Mouse (Mus musculus): ENCODE results near the gene Adam15. TPM values are rescaled to one million over a fixed set of nuclear protein-coding genes. Genes with fewer than 3 reads are reported as not detected.

Gene Adam15
- polyA plus RNA-seq, 1 experiment = 49.6 TPM

DNA sequence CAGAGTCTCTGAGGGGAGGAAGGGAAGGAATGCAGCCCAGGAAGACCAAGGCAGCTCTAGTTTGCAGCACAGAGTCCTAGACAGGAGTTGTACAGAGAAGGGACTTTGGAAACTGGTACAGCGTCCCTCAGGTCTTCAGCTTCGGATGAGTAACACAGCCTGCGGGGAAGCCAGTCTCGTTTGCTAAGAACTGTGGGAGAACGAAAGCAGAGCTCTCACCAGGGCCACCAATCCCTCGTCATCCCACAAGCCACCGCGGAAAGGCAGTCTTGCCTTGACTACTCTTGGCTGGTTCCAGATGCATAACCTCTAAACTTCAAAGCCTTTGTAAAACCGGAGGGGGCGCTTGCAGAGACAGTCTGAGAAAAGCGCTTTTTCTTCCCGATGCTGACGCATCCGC lies 50.3 kb downstream of the Adam15 start:
- 1% methylated on average over 14 of the region's 14 CpGs for WGBS
- no peaks in the 10 kb centered on the region for H3K27me3 ChIP-seq (ENCODE audit: control insufficient read depth, insufficient read depth, low read length)
- no peak overlapping the region for H3K4me3 ChIP-seq (ENCODE audit: control insufficient read depth, insufficient read depth, low read length)
- DNase-seq = peak; percentile 54
- no peak overlapping the region for H3K27ac ChIP-seq (ENCODE audit: control insufficient read depth, insufficient read depth, low read length)
- no peaks in the 10 kb centered on the region for H3K36me3 ChIP-seq (ENCODE audit: control insufficient read depth, insufficient read depth, low read length)
- TF ChIP-seq CTCF (IDR thresholded peaks at IDR 0.05; ENCODE audit: borderline replicate concordance, control insufficient read depth, extremely low read depth, insufficient read depth, low read length, poor library complexity) = no peak
- no peak for TF ChIP-seq POLR2A (IDR thresholded peaks at IDR 0.05; ENCODE audit: control insufficient read depth, extremely low read depth, insufficient read depth, low read length, poor library complexity)
- H3K4me1 ChIP-seq (replicated peaks; ENCODE audit: control insufficient read depth, insufficient read depth, low read length) = peaks cover 10% of the 10 kb centered on the region

DNA sequence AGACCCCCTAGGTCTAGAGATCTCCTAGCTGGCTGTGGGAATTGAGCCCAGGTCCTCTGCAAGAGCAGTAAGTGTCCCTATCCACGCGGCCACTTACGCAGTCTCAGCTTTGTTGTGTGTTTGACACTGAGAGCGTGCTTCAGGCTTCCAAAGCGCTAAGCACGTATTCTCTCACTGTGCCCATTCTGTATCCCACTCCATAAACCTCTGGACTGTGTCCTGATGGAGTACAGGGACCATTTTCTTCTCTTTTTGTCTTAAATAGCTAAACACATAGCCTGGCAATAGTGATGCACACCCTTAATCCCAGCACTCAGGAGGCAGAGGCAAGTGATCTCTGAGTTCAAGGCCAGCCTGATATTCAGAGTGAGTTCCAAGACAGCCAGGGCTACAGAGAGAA lies 50.9 kb downstream of the Adam15 start:
- H3K4me3 ChIP-seq (ENCODE audit: control insufficient read depth, insufficient read depth, low read length) = no peak overlapping the region
- DNase-seq = no peak
- no peak overlapping the region for H3K27ac ChIP-seq (ENCODE audit: control insufficient read depth, insufficient read depth, low read length)
- peaks cover 12% of the 10 kb centered on the region for H3K4me1 ChIP-seq (replicated peaks; ENCODE audit: control insufficient read depth, insufficient read depth, low read length)
- no peaks in the 10 kb centered on the region for H3K36me3 ChIP-seq (ENCODE audit: control insufficient read depth, insufficient read depth, low read length)
- TF ChIP-seq CTCF (IDR thresholded peaks at IDR 0.05; ENCODE audit: borderline replicate concordance, control insufficient read depth, extremely low read depth, insufficient read depth, low read length, poor library complexity) (no peak), POLR2A (IDR thresholded peaks at IDR 0.05; ENCODE audit: control insufficient read depth, extremely low read depth, insufficient read depth, low read length, poor library complexity) (no peak)
- 93% methylated on average over 6 of the region's 6 CpGs for WGBS
- H3K27me3 ChIP-seq (ENCODE audit: control insufficient read depth, insufficient read depth, low read length) = no peaks in the 10 kb centered on the region

DNA sequence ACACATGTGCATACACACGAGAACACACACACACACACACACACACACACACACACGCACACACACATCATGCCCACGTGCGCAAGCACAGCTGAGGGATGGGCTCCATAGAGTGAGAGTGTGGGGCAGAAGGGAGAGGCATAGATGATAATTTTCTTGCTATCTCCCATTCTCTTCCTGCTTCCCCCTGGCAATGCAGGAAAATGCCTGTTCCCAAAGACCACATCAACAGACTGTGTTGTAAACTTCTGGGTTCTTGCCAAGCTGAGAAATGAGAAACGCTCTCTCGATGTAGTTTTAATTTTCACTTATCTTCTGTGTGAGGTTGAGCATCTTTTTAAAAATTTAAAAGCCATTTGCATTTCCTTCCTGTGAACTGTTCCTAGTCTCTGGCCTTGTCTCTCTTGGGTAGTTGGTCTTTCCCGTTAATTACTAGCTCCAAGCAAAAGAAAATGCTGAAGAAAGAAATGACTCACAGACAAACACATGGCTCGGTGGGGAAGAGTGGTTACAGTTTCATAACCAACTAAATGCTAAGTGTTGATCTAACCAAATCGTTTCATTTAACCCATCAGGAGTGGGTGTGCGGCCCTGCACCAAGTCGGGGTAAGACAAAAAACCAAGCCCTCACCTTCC lies 52.9 kb downstream of the Adam15 start:
- no peak for TF ChIP-seq CTCF (IDR thresholded peaks at IDR 0.05; ENCODE audit: borderline replicate concordance, control insufficient read depth, extremely low read depth, insufficient read depth, low read length, poor library complexity)
- no peak for TF ChIP-seq POLR2A (IDR thresholded peaks at IDR 0.05; ENCODE audit: control insufficient read depth, extremely low read depth, insufficient read depth, low read length, poor library complexity)
- WGBS = 82% methylated on average over 11 of the region's 11 CpGs
- H3K4me1 ChIP-seq (replicated peaks; ENCODE audit: control insufficient read depth, insufficient read depth, low read length) = peaks cover 25% of the 10 kb centered on the region
- H3K36me3 ChIP-seq (ENCODE audit: control insufficient read depth, insufficient read depth, low read length) = no peaks in the 10 kb centered on the region
- no peak for DNase-seq
- H3K27me3 ChIP-seq (ENCODE audit: control insufficient read depth, insufficient read depth, low read length) = no peaks in the 10 kb centered on the region
- H3K4me3 ChIP-seq (ENCODE audit: control insufficient read depth, insufficient read depth, low read length) = no peak overlapping the region
- H3K27ac ChIP-seq (ENCODE audit: control insufficient read depth, insufficient read depth, low read length) = no peak overlapping the region

DNA sequence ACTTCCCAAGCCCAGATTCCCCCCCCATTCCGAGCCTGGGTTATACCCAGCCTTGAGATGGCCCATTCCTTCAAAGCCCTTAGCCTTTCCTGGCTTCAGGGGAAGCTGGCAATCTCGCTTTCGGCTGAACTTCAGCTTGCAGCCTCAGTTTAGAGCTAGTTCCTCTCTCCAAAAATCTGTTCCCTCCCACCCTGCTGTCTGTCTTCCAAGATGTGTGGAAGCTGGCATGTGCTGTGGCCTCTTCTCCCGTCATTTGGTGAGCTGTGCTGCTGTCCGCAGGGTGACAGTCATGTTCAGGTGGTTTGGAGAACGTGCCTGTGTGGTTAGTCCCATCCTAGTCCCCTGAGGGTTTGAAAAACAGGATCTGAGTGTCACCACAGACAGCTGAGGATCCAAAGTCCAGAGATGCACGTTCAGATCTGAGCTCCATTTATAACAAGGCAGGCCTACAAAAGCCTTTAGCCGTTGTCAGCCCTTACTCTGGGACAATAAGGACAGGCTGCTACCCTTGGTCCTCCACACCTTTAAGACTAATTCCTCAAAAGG lies 54.0 kb downstream of the Adam15 start:
- Histone ChIP-seq H3K4me3 (ENCODE audit: control insufficient read depth, insufficient read depth, low read length) (no peak overlapping the region), H3K36me3 (ENCODE audit: control insufficient read depth, insufficient read depth, low read length) (no peaks in the 10 kb centered on the region), H3K27ac (ENCODE audit: control insufficient read depth, insufficient read depth, low read length) (no peak overlapping the region), H3K27me3 (ENCODE audit: control insufficient read depth, insufficient read depth, low read length) (no peaks in the 10 kb centered on the region), H3K4me1 (replicated peaks; ENCODE audit: control insufficient read depth, insufficient read depth, low read length) (peaks cover 28% of the 10 kb centered on the region)
- TF ChIP-seq CTCF (IDR thresholded peaks at IDR 0.05; ENCODE audit: borderline replicate concordance, control insufficient read depth, extremely low read depth, insufficient read depth, low read length, poor library complexity) (0 out of 2 replicates have a peak, but pooled peaks have one; percentile 7), POLR2A (IDR thresholded peaks at IDR 0.05; ENCODE audit: control insufficient read depth, extremely low read depth, insufficient read depth, low read length, poor library complexity) (no peak)
- no peak for DNase-seq
- WGBS = 56% methylated on average over 8 of the region's 8 CpGs

DNA sequence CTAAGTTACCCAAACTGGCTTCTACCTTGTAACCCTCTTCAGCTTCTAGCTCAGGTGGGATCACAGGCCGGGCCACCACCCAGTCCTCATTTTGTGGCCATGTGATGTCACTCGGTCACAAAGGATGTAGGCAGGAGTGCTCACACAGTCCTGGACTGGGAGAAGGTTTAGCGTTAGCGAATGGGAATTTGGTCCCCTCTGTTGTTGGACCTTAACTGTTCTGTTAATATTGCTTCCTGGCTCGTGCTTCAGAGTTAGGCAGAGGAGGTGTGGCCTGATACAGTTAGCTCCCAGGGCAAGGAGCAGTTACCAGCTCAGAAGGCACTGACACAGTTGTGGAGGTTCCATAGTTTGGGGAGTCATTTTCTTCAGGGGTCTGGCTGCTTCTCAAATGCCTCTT lies 55.6 kb downstream of the Adam15 start:
- H3K4me3 ChIP-seq (ENCODE audit: control insufficient read depth, insufficient read depth, low read length) = no peak overlapping the region
- no peak overlapping the region for H3K27ac ChIP-seq (ENCODE audit: control insufficient read depth, insufficient read depth, low read length)
- 88% methylated on average over 5 of the region's 5 CpGs for WGBS
- no peaks in the 10 kb centered on the region for H3K36me3 ChIP-seq (ENCODE audit: control insufficient read depth, insufficient read depth, low read length)
- no peak for TF ChIP-seq CTCF (IDR thresholded peaks at IDR 0.05; ENCODE audit: borderline replicate concordance, control insufficient read depth, extremely low read depth, insufficient read depth, low read length, poor library complexity)
- TF ChIP-seq POLR2A (IDR thresholded peaks at IDR 0.05; ENCODE audit: control insufficient read depth, extremely low read depth, insufficient read depth, low read length, poor library complexity) = no peak
- peaks cover 24% of the 10 kb centered on the region for H3K4me1 ChIP-seq (replicated peaks; ENCODE audit: control insufficient read depth, insufficient read depth, low read length)
- H3K27me3 ChIP-seq (ENCODE audit: control insufficient read depth, insufficient read depth, low read length) = no peaks in the 10 kb centered on the region
- DNase-seq = no peak

DNA sequence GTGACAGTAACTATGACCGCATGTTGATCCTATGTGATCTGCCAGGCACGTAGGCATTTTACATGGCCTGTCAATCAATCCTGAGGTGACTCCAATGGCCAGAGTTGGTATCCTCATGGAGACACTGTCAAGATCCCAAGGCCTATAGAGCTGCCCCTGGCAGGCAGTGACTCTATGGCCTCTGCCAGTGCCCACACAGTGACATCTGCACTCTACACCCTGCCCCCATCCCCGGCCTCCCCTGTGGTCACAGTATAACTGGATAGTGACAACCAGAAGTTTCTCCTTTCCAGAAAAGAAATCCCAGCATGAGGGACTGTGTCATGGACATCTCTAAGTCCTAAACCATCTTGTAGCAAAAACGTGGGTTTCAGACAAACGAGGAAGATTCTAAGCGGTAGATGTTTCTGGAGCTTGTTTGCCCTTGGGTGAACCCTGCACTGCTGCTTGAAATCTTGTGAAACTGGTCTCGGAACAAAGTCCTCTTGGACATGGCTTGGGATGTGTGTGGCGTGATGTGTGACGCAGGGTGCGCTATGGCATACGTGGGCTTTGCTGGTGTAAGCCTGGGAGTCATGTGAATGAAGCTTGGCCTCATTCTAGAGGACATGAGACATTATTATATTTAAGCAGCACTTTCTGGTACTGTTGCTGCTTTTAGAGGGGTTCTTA lies 56.4 kb downstream of the Adam15 start:
- Histone ChIP-seq H3K4me3 (ENCODE audit: control insufficient read depth, insufficient read depth, low read length) (no peak overlapping the region), H3K27ac (ENCODE audit: control insufficient read depth, insufficient read depth, low read length) (no peak overlapping the region)
- no peak for DNase-seq

More for the DNA sequence above, 56.4 kb downstream of the Adam15 start:
- no peaks in the 10 kb centered on the region for H3K36me3 ChIP-seq (ENCODE audit: control insufficient read depth, insufficient read depth, low read length)
- no peaks in the 10 kb centered on the region for H3K27me3 ChIP-seq (ENCODE audit: control insufficient read depth, insufficient read depth, low read length)
- H3K4me1 ChIP-seq (replicated peaks; ENCODE audit: control insufficient read depth, insufficient read depth, low read length) = peaks cover 24% of the 10 kb centered on the region
- WGBS = 95% methylated on average over 11 of the region's 11 CpGs
- no peak for TF ChIP-seq POLR2A (IDR thresholded peaks at IDR 0.05; ENCODE audit: control insufficient read depth, extremely low read depth, insufficient read depth, low read length, poor library complexity)
- TF ChIP-seq CTCF (IDR thresholded peaks at IDR 0.05; ENCODE audit: borderline replicate concordance, control insufficient read depth, extremely low read depth, insufficient read depth, low read length, poor library complexity) = no peak

All from thymus, adult 2 months (tissue).